Mouse (Mus musculus) heart, postnatal 36 days (tissue): ENCODE measurements around the gene Esrrg. TPM values are rescaled to one million over a fixed set of nuclear protein-coding genes. Genes with fewer than 3 reads are reported as not detected.

Source experiments
- DNase-seq, 2 experiments: peaks; one replicate each; pipeline ENCODE4 v3.0.0; 2021 to 2022
- intact Hi-C: fragments of 180-260 bp; cut with DNase I; formaldehyde crosslinking; loops from one replicate; pipeline ENCODE4 v1.15.1; 2025
- total RNA-seq, 2 experiments: library from RNA; stranded (reverse); gene quantifications; 2 replicates each; pipeline ENCODE4 v1.2.3; 2021

The Esrrg gene
- total RNA-seq, 2 experiments from 2014 or later: 42.5 to 45.7 TPM

DNA sequence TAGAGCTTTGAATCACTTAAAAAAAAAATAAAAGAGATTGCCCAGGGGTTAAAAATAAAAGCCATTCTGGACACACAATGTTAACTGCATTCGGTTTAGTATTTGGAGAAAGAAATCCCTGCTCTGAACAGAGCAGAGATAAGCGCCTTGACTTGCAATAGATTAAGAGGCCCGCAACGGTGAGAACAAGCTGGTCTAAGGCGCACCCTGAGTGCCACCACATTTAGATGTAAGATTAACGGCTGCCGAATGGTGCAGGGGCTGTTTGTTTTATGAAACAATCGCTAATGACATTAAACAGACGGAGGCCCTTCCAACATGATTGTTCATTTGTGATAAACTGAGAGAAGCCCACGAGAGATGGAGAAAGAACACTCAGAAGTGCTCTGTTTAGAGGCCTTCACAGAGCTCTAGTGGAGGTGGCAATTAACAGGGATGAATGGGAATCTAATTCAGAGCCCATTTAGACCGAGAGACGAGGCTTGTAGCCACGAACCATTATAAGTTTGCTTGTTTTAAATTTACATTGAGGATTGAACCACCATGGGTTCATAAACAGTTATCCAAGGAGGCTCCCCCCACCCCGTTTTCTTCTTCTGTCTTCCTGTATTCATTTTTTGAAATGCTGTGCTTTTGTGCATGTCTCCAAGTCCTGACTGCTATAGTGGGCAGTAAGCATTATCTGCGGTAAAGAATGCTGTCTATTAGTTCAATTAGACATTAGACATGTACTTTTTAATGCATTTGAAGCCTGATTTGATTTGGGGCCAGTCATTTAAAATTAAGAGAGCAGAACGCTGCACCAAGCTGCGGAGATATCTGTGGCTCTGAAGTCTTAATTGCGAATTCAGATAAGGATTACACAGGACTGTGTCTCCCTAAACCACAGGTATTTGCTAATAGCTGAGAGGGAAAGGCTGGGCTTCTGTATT lies 356.5 kb downstream of the Esrrg start:
- intact Hi-C loops: no loop called here
- DNase-seq: no peak

DNA sequence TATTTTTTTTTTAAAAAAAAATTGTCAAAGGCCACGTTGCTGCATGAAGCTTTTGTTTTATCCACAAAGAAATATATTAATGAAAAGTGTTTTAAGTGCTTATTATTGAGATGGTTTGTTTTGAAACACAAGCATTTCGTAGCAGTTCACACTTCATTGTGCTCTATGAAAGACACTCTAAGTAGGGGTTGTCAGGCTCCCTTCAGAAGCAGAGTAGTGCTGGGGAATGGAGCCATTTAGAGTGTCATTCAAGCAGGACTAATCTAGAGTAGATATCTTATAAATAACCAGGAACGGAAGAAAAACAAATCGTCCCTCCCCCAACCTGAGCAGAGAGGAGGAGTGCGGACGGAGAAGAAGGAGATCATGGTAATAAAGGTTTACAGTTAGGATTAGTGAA lies 357.3 kb downstream of the Esrrg start:
- no peak for DNase-seq
- intact Hi-C loops: no loop called here

DNA sequence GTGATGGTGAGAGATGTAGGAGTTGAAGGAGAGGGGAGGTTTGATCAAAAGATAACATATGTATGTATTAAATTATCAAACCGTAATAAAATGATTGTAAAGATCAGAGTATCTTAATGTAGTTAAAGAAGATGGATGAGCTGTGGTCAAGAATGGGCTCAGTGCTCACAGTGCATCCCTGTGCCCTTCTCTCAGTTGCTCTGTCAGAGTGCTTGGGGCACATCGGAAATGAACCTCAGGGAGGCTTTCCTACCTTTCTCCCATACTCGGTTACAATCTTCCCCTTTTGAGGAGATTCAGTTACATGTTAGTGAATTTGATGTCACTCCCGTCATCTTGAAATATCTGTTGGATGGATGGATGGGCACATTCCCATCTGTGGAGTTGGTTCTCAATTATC lies 359.8 kb downstream of the Esrrg start:
- no peak for DNase-seq
- intact Hi-C loops: no loop called here

DNA sequence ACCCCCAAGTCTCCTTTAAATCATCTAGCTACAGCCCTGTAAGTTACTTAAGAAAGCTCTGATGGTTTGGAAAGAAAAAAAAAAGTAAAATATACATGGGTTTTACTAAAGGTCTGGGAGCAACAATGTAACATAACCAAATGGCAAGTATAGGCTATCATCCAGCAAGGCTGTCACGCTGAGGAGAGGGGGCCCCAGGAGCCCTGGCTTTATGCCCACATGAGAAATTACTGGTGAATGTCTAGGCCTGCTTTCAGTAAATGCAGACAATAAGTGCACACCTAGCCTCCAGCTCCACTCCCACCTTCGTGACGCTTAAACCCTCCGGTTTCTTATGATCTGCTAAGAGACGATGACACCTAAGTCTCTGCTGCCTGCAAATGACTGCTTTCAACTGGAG lies 360.9 kb downstream of the Esrrg start:
- intact Hi-C loops: no loop called here
- no peak for DNase-seq

DNA sequence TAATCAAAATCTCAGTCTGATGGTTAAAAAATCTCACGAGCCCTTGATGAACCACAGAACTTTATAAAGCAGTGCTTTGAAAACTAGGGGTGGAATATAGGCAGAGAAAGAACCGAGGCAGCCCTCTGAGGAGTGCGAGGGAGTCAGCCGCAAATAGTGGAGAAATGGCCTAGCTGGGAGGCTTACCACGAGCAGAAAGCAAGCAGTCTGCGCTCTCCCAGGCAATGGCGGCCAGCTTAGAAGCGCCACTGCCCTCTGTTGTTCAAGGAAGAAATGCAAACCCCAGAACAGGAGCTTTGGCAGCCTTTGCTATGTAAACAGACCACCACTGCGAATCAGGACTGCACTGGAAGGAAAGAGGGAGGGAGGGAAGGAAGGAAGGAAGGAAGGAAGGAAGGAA lies 365.8 kb downstream of the Esrrg start:
- intact Hi-C loops: loop anchor here (2.0 to 10.0 kb wide), 4 partner anchors 52 to 840 kb away; partner anchors contain the start of gene Esrrg
- DNase-seq: peak; percentile 30 to 40

DNA sequence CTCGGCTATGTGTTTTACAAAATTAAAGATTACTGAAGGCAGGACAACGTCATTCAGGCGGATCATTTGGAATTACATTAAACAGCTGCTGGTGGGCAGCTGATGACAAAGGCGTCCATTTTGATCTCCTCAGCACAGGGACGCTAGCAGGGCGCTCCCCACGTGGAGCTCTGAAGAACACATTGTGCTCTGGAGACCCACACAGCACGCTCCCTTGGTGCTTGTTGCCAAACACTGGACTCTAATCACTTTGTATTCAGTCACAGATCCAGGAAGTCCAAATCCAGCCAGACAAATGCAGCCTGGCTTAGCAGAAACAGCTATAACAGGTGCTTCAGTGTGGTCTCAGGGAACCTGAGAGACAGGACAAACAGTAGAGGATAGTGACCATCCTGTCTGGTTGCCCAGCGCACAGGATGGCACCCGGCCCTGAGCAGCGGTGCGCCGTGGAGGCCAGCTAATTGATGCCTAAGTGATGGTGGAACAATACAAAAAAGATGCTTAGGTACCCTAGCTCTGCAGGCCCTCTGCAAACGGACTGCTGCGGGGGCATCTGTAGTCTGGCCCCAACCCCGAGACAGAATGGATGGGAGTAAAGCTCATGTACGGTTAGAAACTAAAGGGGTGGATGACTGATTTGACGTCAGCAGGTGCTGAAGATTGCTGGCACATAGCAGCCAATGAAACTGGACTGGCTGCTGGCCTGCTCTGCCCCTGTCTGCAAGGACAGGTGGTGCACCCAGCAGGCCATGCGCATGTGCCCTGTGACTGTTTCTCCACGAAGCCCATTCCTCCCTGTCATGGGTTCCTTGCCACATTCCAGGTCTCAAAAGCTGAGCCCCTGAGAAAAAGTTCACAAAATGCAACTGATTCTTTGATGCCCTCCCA lies 367.1 kb downstream of the Esrrg start:
- intact Hi-C loops: loop anchor here (2.0 to 10.0 kb wide), 3 partner anchors 371 to 841 kb away; partner anchors contain the start of gene Esrrg
- DNase-seq: no peak

DNA sequence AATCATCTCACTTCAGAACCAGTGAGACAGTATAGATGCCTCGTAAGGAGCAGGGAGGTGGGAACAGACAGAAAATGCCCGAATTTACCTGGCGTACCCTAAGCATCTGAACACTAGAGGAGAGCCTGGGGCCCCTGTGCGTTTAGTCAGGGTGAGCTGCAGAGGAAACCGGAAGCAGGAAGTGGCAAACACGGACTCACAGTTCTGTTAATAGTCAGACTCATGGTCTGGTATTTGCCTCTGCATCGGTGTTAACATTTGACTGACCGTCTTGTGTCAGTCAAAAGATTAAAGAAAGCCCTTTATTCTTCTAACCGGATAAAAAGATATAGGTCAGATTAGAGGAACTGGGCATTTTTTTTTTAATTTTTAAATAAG lies 367.8 kb downstream of the Esrrg start:
- DNase-seq: no peak
- intact Hi-C loops: loop anchor here (10.0 kb wide), 2 partner anchors 372 to 842 kb away; partner anchors contain the start of gene Esrrg

DNA sequence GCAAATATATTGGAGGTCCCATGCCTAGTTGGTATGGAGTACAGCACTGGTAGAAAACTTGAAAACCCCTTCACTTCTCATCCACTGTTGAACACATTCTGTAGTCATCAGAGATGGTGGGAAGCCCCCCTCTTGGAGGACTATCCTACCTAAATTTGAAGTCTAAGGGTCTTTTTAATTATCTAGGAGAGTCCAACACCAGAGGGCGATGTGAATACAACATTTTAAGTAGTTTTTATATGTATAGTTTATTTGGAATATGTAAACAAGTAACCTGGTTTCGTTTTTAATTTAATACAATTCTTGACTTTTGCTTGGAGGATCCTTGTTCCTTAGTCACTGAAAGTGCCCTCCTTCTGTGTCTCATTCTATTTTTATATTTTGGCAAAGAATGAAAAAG lies 372.4 kb downstream of the Esrrg start:
- intact Hi-C loops: loop anchor here (10.0 kb wide), 1 partner anchor 654 kb away; no protein-coding TSS in a partner anchor
- DNase-seq: no peak

DNA sequence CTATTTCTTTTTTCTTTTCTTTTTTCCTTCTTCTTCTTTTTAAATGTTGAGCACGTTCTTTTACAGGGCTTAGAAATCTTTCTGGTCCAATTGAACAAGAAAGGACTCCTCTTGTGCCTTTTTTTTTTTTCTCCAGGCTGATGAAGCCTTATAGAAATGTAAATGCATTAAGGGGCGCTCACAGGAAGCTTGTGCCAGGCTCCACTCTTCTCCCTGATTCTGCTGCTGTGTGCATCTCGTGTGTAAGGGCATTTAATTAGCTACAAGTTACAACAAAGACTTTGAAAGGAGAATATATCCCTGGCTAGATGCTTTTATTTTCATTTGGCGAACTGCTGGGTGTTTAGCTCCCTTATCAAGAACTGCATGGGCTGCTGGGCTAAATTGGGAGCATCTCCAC lies 374.6 kb downstream of the Esrrg start:
- DNase-seq: no peak
- intact Hi-C loops: loop anchor here (10.0 kb wide), 1 partner anchor 652 kb away; no protein-coding TSS in a partner anchor

DNA sequence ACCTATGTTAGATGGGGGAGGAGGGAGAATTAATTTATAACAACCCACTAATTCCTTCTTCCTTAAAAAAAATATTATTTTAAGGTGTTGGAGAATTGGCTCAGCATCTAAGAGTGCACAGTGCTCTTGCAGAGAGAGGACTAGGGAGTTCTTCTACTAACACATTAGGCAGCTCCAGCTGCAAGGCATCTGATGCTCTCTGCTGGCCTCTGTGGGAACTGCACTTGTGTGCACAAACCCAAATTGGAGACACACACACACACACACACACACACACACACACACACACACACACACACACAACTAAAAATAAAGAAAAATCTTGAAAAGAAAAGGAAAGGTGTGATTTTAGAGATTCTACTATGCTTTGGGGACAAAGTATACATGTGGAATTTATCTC lies 381.6 kb downstream of the Esrrg start:
- intact Hi-C loops: no loop called here
- DNase-seq: no peak

DNA sequence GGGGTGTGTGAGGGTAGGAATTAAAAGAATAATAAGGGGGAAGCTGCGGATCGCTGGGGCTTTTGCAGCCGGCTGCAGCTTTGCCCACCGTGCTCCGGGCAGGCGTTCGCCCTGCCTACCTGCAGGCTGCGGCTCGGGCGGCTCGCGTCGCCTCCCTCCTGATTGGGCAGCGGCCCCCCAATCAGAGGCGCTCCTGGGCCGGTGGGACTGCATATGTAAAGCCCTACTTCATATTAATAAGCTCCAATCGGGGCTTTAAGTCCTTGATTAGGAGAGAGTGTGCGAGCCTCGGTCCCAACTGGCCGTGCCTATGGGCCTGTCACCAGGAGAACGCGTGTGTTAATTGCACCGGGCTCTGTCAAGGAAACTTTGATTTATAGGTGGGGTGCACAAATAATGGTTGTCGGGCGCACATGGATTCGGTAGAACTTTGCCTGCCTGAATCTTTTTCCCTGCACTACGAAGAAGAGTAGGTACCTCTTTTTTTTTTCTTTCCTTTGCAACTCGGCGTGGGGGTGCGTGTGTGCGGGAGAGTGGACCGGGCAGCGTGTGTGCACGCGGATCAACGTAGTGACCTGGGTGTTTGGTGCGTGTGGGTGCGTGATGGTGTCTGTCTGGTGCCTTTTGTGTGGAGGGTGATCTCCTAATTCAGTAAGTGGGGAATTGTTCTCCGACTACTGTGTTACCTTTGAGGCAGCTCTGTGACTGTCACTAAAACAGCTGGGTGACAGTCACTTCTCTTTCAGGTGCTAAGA lies 389.2 kb downstream of the Esrrg start:
- intact Hi-C loops: no loop called here
- peak; percentile 38 to 58 for DNase-seq

DNA sequence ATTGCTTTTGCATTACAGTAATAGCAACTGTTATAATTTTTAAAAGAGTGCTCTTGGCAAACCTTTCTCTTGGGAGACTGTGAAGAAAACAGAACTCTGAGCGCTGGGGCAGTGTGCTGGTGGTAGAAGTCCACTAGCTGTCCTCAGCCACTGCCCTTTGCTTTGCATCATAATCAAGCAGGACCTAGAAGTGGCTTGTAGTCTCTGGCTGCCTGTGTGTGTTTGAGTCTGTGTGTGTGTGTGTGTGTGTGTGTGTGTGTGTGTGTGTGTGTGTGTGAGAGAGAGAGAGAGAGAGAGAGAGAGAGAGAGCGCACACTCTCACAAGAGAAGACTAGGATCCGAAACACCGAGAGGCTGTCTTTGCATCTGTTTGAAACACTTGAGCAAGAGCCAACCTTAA lies 390.5 kb downstream of the Esrrg start:
- intact Hi-C loops: no loop called here
- DNase-seq: no peak

DNA sequence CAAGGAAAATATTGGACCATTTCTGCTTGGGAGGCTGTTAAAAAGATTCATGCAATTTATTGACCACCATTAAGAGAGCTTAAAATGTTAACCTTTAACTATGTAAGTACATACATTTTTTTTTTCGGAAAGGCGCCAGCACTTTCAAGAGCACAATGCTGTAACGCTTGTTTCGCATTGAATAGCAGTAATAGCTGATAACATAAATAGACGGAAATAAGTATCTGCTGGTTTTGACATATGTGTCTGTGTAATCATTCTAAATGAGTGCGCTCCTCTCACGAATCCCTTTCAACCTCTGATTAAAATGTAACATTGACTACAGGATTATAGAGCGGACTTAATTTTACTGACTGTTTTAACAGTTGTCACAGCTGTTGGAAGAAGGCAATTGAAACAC lies 391.6 kb downstream of the Esrrg start:
- no peak for DNase-seq
- intact Hi-C loops: no loop called here

DNA sequence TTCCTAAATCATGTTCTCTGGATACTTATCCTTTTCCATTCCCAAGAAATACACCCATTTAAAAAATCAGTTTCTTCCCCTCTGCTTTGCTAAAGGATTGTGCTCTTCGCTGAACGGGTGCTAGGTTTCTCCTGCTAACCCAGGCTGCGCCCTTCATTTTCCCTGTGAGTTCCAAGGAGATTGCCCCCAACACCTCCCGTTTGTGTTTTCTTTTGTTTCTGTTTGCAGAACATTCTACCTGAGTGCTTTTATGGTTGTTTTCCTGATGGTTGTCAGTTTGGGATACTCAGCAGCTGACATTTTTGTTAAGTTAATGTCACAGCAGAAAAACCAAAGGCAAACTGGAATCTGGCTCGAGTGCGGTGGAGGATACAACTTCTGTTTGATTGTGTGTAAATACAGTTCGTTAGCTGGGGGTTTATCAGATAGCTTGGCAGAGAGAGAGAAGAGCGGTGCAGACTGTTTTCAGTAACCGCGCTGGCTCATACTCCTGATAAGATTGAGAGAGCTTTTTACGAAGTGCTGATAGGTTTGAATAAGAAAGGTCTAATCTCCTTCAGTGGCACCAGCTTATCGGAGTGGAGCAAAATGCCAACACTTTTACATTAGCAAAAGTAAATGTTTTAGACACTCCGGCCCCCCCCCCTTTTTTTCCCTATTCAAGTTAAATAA lies 398.4 kb downstream of the Esrrg start:
- no peak for DNase-seq

DNA sequence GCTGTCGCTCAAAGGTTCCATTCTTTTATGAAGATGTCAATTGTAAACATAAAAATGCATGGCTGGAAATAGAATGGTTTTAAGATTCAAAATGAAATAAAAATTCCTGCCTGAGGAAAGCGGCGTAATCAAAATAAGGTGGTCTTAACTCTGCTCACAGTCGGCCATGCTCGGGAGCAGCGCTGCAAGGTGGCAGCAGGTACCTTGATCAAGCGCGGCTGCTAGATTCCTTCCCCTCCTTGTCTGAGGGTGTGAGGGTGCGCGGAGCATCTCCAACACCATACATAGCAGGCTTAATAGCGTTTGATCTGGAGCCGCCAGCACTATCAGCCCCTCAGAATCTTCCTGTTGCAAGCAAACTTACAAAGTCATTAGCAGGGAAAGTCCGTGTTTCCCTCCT lies 399.9 kb downstream of the Esrrg start:
- intact Hi-C loops: no loop called here
- DNase-seq: no peak

More for the DNA sequence above, 398.4 kb downstream of the Esrrg start:
- intact Hi-C loops: no loop called here

DNA sequence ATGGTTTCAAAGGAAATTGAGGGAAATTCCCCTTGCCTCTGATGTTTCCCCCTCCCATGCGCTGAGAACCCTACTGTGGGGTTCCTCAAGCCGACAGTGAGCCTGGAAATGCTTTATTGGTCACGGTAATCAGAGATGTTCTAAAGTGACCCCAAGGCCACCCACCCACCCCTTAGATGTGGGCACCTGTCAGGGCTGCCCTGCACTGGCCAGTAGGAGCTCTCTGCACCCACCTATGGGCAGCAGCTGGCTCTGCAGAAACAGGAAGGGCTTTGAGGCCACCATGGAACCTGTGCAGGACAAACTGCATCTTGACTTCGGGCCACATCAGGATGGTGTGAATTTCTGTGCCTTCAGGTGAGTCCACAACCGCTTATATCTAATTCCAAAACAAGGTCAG lies 401.3 kb downstream of the Esrrg start:
- no peak for DNase-seq
- intact Hi-C loops: no loop called here

DNA sequence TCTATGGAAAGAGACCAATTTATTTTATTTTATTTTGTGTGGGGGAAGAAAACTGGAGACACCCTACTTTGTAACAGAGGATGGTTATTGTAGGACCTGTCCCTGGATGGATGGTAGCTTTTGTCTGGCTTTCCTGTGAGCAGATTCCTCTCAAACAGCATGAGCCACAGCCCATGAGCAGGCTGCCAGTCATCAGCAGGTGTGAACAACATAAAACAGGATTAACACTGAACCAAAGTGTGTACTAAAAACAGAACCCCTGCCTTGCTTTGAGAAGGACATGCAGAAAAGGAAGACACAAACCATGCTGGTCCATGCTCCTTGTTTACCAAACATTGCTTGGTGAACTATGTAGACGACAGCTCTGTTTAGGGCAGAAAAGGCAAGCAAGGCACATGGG lies 402.3 kb downstream of the Esrrg start:
- intact Hi-C loops: no loop called here
- DNase-seq: no peak

DNA sequence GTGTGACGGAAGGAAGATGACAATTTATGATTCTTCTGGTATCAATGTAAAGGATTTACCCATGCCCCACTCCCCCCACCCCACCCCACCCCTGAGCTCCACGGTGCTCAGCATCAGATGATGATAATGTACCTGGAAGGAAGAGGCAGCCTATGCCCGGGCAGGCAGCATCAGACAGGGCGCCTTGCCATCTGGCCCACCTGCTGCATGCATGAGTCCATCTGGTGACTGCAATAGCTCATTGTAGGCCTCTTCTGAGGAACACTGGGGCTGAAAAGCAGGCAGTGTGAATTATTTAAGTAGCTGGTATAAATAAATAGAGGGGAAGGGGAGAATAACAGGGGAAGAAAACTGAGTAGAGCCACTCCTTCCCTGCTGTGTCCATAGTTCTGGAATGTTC lies 405.8 kb downstream of the Esrrg start:
- no peak for DNase-seq
- intact Hi-C loops: no loop called here

DNA sequence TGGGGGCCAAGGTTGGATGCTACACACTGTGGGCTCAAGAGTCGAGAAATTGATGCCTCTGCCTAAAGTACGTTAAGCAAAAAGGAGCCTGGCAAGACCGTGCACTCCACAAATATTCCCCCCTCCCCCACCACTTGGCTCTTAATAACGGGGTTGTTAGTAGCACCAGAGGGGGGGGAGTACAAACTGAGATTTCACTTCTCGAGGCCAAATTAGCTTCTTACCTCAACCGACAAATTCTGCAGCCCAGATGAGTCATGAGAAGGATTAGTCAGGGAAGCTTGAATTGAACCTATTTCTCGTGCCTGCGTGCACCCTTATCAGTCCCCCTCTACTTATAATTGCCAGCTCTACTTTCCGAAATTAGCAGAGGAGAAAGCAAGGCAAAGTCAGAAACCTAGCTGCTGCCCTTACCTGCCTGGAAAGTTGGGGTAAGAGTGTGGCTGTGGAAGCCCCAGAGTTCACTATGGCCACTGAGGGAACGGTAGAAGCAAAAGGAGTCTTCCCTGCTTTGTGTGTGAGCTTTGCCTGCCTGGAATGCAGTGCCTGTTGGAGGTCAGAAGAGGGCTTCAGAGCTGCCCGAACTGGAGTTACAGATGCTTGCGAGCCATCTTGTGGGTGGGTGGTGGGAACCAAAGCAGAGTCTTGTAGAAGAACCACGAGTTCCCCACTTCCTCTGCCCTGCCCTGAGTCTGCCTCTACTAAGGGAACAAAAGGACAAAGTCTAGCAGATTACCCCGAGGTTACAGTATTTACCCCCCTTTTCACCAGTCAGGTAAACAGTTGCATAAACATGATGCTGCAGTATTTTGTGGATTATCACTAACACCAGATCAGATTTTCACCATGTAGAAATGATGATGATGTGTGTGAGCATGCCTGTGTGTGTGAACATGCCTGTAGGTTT lies 409.6 kb downstream of the Esrrg start:
- intact Hi-C loops: no loop called here
- DNase-seq: peak in 1 of 2 experiments; percentile 12
